ENCODE assay signal across 22 mouse cellular contexts in the genomic region with DNA sequence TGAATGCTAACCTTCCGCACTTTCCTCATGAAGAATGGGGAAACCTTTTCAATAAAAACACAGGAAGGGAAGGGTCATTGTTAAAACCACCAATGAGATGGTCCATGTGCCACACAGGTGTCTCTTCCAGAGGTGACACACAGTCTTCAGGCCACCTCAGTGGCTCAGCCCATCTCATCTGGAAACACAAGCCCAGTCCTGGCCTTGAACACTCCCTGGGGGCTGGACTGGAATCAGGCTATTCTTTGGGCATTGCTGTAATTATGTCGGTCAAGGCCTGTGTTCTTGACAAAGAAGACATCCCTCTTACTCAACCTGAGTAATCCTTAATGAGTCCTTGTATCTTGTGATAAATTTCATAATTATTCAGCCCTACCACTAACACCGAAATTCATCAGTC. TPM values are rescaled to one million over a fixed set of nuclear protein-coding genes. Genes with fewer than 3 reads are reported as not detected.
DNase-seq lines count a peak whose midpoint lies in the region; ATAC-seq and TF ChIP-seq lines count a peak whose summit lies in the region.
"Had no signal": no experiment of that assay in that cellular context is flagged by ENCODE, and none has a peak within 500 bp of the region (broad histone marks: within the 10 kb centered on the region; RNA-seq: fewer than 3 reads in every experiment).

No protein-coding gene starts in this region.

- H3K4me3 ChIP-seq in forebrain, embryonic 12.5 days (replicated peaks), result no peak overlapping the region
- no peak overlapping the region for H3K4me3 ChIP-seq in forebrain, postnatal 0 days (ENCODE audit: low read depth, low read length)
- no peak overlapping the region for H3K4me3 ChIP-seq in hindbrain, embryonic 12.5 days
- H3K4me3 ChIP-seq in hindbrain, postnatal 0 days (ENCODE audit: low read length), result no peak overlapping the region
- H3K4me3 ChIP-seq: embryonic facial prominence, embryonic 10.5 days; embryonic facial prominence, embryonic 12.5 days; forebrain, embryonic 13.5 days; forebrain, embryonic 15.5 days had no signal

- peak; percentile 12; the same call in 1 of the 2 replicates for ATAC-seq in forebrain, embryonic 12.5 days (ENCODE audit: low FRiP score)
- ATAC-seq in forebrain, postnatal 0 days, result no peak
- 0 out of 2 replicates have a peak, but pooled peaks have one; percentile 24 for ATAC-seq in hindbrain, embryonic 12.5 days (ENCODE audit: low FRiP score)
- ATAC-seq in hindbrain, postnatal 0 days, result no peak
- ATAC-seq: activated CD4-positive, CD25-positive, alpha-beta regulatory T cell, adult 4 months; forebrain, embryonic 13.5 days; forebrain, embryonic 15.5 days; Patski had no signal

- H3K27me3 ChIP-seq in forebrain, embryonic 12.5 days, result peaks cover 26% of the 10 kb centered on the region
- H3K27me3 ChIP-seq in forebrain, postnatal 0 days (ENCODE audit: insufficient read depth, low read length), result no peaks in the 10 kb centered on the region; the same call in 1 of the 2 replicates
- no peaks in the 10 kb centered on the region for H3K27me3 ChIP-seq in hindbrain, embryonic 12.5 days
- no peaks in the 10 kb centered on the region for H3K27me3 ChIP-seq in hindbrain, postnatal 0 days (ENCODE audit: insufficient read depth, low read length)
- H3K27me3 ChIP-seq: CH12.LX; embryonic facial prominence, embryonic 12.5 days; forebrain, embryonic 15.5 days; Patski had no signal

- no peaks in the 10 kb centered on the region for H3K9me3 ChIP-seq in forebrain, embryonic 12.5 days
- H3K9me3 ChIP-seq in forebrain, postnatal 0 days (ENCODE audit: low read length), result no peaks in the 10 kb centered on the region
- no peaks in the 10 kb centered on the region for H3K9me3 ChIP-seq in hindbrain, embryonic 12.5 days (replicated peaks)
- no peaks in the 10 kb centered on the region for H3K9me3 ChIP-seq in hindbrain, postnatal 0 days (ENCODE audit: low read length)
- H3K9me3 ChIP-seq: embryonic facial prominence, embryonic 10.5 days; embryonic facial prominence, embryonic 12.5 days; forebrain, embryonic 13.5 days; forebrain, embryonic 15.5 days; G1E had no signal

- no peak overlapping the region for H3K27ac ChIP-seq in forebrain, embryonic 12.5 days
- no peak overlapping the region for H3K27ac ChIP-seq in forebrain, postnatal 0 days (ENCODE audit: low read depth, low read length)
- H3K27ac ChIP-seq in hindbrain, embryonic 12.5 days, result no peak overlapping the region
- H3K27ac ChIP-seq in hindbrain, postnatal 0 days, result no peak overlapping the region
- H3K27ac ChIP-seq: embryonic facial prominence, embryonic 10.5 days; embryonic facial prominence, embryonic 12.5 days; forebrain, embryonic 13.5 days; forebrain, embryonic 15.5 days had no signal

- no peaks in the 10 kb centered on the region for H3K36me3 ChIP-seq in forebrain, embryonic 12.5 days (replicated peaks)
- H3K36me3 ChIP-seq in forebrain, postnatal 0 days (ENCODE audit: insufficient read depth), result no peaks in the 10 kb centered on the region
- H3K36me3 ChIP-seq in hindbrain, embryonic 12.5 days, result no peaks in the 10 kb centered on the region
- H3K36me3 ChIP-seq in hindbrain, postnatal 0 days (ENCODE audit: insufficient read depth, low read length), result no peaks in the 10 kb centered on the region
- H3K36me3 ChIP-seq: embryonic facial prominence, embryonic 10.5 days; embryonic facial prominence, embryonic 12.5 days; forebrain, embryonic 15.5 days; G1E had no signal

- no peak overlapping the region for H3K9ac ChIP-seq in forebrain, embryonic 12.5 days
- H3K9ac ChIP-seq in forebrain, postnatal 0 days, result no peak overlapping the region
- no peak overlapping the region for H3K9ac ChIP-seq in hindbrain, embryonic 12.5 days
- no peak overlapping the region for H3K9ac ChIP-seq in hindbrain, postnatal 0 days (replicated peaks; ENCODE audit: low read length)
- H3K9ac ChIP-seq: embryonic facial prominence, embryonic 12.5 days; forebrain, embryonic 13.5 days; forebrain, embryonic 15.5 days had no signal

- no peak for TF ChIP-seq CTCF in forebrain, postnatal 0 days (IDR thresholded peaks at IDR 0.05; ENCODE audit: low read depth)
- no peak for TF ChIP-seq CTCF in hindbrain, postnatal 0 days (IDR thresholded peaks at IDR 0.05; ENCODE audit: low read depth)

- DNase-seq in adrenal gland, adult (ENCODE audit: inconsistent age in 2 of 2, low spot score in 1 of 2), result peak; percentile 16 to 67
- DNase-seq in adrenal gland, postnatal 25 days, result no peak
- DNase-seq in adrenal gland, postnatal 10 days, result peak; percentile 26
- no peak for DNase-seq in adrenal gland, adult 8-10 months
- no peak for DNase-seq in forebrain, postnatal 0 days
- no peak for DNase-seq in hindbrain, postnatal 0 days (ENCODE audit: low spot score)
- DNase-seq: B cell, adult 2 months; cerebellum, adult 11-12 months; cerebellum, adult 2 months; cerebellum, adult 9-10 months; cerebellum, postnatal 10 days; cerebellum, postnatal 25 days had no signal

- 67% methylated on average over 3 of the region's 3 CpGs for WGBS in forebrain, embryonic 12.5 days
- 64% methylated on average over 3 of the region's 3 CpGs for WGBS in forebrain, postnatal 0 days
- WGBS in hindbrain, embryonic 12.5 days, result 72% methylated on average over 3 of the region's 3 CpGs
- WGBS in hindbrain, postnatal 0 days, result 79% methylated on average over 3 of the region's 3 CpGs

- H3K4me1 ChIP-seq in forebrain, embryonic 12.5 days, result no peaks in the 10 kb centered on the region
- no peaks in the 10 kb centered on the region for H3K4me1 ChIP-seq in forebrain, postnatal 0 days (ENCODE audit: insufficient read depth)
- no peaks in the 10 kb centered on the region for H3K4me1 ChIP-seq in hindbrain, embryonic 12.5 days
- H3K4me1 ChIP-seq in hindbrain, postnatal 0 days (ENCODE audit: insufficient read depth, low read length), result no peaks in the 10 kb centered on the region
- H3K4me1 ChIP-seq: embryonic facial prominence, embryonic 10.5 days; embryonic facial prominence, embryonic 12.5 days; forebrain, embryonic 13.5 days; forebrain, embryonic 15.5 days had no signal

- no peak overlapping the region for H3K4me2 ChIP-seq in forebrain, embryonic 12.5 days
- H3K4me2 ChIP-seq in forebrain, postnatal 0 days (ENCODE audit: low read depth), result no peak overlapping the region
- H3K4me2 ChIP-seq in hindbrain, embryonic 12.5 days (replicated peaks), result no peak overlapping the region
- H3K4me2 ChIP-seq in hindbrain, postnatal 0 days (ENCODE audit: low read depth, low read length), result no peak overlapping the region
- H3K4me2 ChIP-seq: embryonic facial prominence, embryonic 12.5 days; forebrain, embryonic 13.5 days; forebrain, embryonic 15.5 days had no signal

RNA-seq across cellular contexts. Expression of gene Lmo4, which starts 36.1 kb away (rescaled TPM):
- 92.8 and 97.9 TPM in 2 replicates for total RNA-seq in adrenal gland, postnatal 25 days (2021)
- 10 to 100 TPM; 63.1 to 65.6 TPM for total RNA-seq in adrenal gland, postnatal 10 days (2021)
- total RNA-seq in adrenal gland, adult 8-10 months (2022), result 10 to 100 TPM; 53.7 to 93.7 (median 73.7) TPM
- polyA plus RNA-seq in forebrain, embryonic 12.5 days (2016; fragmentation: Nextera tagmentation; extraction: Ambion mirVana), result 50.7 and 55.2 TPM in 2 replicates
- total RNA-seq in forebrain, postnatal 0 days (2014; rRNA removed), result 256 and 302 TPM in 2 replicates
- polyA plus RNA-seq in forebrain, postnatal 0 days (2015; fragmentation: Nextera tagmentation; extraction: Ambion mirVana), result 234 and 258 TPM in 2 replicates
- 62.0 and 64.7 TPM in 2 replicates for polyA plus RNA-seq in hindbrain, embryonic 12.5 days (2016; fragmentation: Nextera tagmentation; extraction: Ambion mirVana)
- 150 and 173 TPM in 2 replicates for total RNA-seq in hindbrain, postnatal 0 days (2014; rRNA removed)
- 111 and 113 TPM in 2 replicates for polyA plus RNA-seq in hindbrain, postnatal 0 days (2015; fragmentation: Nextera tagmentation; extraction: Ambion mirVana)

Comparison
In these comparisons a context has a peak if more than half of its experiments do, and no peak if none do; other contexts are left out.
1. DNase-seq: peak in adrenal gland, adult (2 of 2) and adrenal gland, postnatal 10 days (single experiment); none in adrenal gland, postnatal 25 days (single experiment), adrenal gland, adult 8-10 months (single experiment), forebrain, postnatal 0 days (single experiment) and hindbrain, postnatal 0 days (single experiment).
2. ATAC-seq: peak in forebrain, embryonic 12.5 days (single experiment) and hindbrain, embryonic 12.5 days (single experiment); none in forebrain, postnatal 0 days (single experiment) and hindbrain, postnatal 0 days (single experiment).